Mouse (Mus musculus) liver, adult 2 months (tissue): Measurements from ENCODE around the gene Mast1.

Source experiments
- CTCF ChIP-seq: fragments of 200-500 bp; IDR thresholded peaks from 2 replicates; pipeline ENCODE4 v1.5.1; 2011; ENCODE audit warnings: low read depth, low read length, control low read depth
- POLR2A ChIP-seq: fragments of 200-500 bp; IDR thresholded peaks from 2 replicates; pipeline ENCODE4 v1.6.1; 2011; ENCODE audit warnings: low read length, control low read depth; ENCODE audit not compliant: insufficient read depth; ENCODE audit errors: extremely low read depth

- TF ChIP-seq POLR2A (no peak), CTCF (no peak)
Measured at GRCm38 (mm10) chr8:84943699-84944098, 6.5 kb upstream of the Mast1 start.
